Mouse (Mus musculus): ENCODE results near the gene Unc5c.

DNA sequence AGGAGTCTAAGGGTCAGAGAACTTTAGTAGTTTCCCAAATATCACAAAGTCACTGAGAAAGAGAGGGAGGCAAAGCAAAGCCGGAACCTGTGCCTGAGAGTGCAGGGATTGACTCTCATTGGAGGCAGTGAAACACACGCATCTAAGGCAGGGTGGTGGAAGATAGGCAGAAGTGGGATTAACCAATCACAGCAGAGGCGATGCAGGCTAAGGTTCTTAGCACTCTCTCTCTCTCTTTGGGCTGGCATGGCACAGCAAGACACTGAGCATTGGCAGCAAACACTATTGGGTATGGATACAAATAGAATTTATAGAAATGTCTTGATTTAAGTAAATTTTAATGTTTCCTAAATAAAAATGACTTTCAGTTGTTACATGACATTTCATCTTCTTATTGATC, 406.8 kb downstream of the Unc5c start:
- TF ChIP-seq CTCF (IDR thresholded peaks at IDR 0.05; ENCODE audit: insufficient read depth, low read length) (no peak), POLR2A (IDR thresholded peaks at IDR 0.05; ENCODE audit: borderline replicate concordance, extremely low read depth, low read depth, low read length) (no peak)

Measured in lung, adult 2 months (tissue).